Mouse (Mus musculus) fat pad, adult 2 months (tissue): ENCODE measurements around the gene 5730596B20Rik.

Experiments
- DNase-seq: peaks from one replicate; pipeline ENCODE4 v3.0.0-alpha.2; 2011; ENCODE audit warnings: low read depth, low spot score; ENCODE audit errors: extremely low read depth

The 5730596B20Rik gene

DNA sequence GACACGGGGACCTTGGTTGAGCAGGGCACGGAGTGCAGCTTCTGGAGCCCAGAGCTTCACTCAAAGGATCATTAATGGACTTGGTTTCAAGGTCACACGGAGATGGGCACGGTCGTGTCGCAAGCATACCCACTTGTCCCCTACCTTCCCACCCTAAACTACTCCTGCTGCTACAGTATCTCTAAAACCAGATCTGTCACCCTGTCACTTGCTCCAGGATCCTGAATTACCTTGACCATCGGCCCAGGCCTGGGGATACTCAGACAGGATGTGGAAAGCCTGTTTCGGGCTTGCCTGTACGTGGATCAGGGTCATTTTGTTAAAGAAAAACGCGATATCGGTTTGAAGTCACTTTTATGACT is 32.4 kb downstream of the 5730596B20Rik start:
- no peak for DNase-seq

DNA sequence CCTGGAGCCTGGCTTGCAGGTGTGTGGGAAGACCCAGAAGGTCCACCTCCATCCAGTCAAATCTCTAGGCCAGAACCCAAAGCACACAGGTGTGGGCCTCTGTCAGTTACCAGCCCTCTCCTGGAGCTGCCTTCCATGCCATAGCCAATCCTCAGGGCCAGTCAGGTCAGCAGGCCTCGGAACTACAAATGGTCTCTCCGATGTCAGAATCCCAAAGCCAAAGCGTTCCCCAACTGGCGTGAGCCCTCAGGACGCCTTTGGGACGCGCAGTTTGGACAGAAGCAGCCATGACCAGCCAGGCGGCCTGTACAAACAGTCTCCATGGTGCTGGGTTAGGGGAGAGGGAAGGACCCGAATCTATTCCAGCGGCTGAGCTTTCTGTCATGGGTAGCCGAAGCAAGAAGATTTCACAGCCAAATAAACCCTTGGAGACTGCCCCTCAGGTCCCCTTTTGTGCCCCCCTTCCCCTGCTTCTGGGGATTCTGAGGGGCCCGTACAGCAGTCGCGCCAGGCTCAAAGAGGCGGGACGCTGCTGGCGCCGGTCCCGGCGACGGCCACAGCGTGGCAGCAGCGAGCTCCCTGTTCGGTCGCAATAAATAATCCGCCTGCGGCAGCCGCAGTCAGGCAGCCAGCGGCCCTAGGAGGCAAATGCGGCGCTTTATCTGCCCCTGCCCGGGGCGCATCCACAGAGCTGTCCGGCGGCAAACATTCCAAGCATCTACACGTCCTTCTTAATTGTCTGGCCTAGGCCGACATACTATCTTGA is 34.1 kb downstream of the 5730596B20Rik start:
- DNase-seq: no peak

DNA sequence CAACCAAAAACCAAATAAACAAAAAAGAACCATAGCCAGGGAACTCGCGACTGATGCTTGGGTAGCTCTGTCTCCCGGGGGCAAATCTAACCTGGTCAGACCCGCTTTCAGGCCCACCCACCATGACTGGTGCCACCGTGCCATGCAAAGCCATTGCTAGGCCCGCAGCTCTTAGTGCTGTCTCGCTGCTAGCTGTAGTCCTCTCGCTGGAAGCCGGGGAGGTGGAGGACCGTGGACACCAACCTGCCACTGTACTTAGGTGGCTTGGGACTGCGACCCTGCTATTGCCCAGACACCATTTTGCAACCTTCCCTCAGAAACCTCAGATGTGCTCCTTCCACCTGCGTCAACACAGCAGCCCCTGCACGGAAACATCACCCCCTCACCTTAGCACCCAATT is 34.7 kb downstream of the 5730596B20Rik start:
- no peak for DNase-seq

DNA sequence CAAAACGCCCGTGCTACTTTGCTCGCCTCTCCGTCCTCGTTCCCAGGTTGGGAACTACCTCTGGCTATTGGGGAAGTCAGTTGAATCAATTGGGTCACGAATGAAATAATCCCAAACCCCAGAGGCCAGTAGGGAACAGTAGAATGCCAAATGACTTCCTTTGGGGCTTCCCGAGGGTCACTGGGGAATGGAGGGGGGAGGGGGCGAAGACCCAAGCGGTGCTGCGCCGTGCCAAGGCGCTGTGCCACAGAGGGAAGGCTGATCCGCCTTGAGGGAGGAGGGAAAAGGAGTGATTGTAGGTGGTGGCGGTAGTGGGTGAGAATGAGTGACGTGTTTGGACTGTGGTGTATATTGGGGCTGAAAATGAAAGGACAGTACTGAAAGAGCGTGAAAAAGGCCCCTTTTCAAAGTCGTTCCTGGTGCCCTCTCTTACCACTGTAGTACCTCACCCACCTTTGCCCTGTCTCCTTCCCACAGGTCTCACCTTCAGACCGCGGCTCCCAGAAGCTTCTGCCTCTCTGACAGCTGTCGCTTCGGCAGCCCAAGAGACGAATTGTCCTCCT is 35.3 kb downstream of the 5730596B20Rik start:
- no peak for DNase-seq

DNA sequence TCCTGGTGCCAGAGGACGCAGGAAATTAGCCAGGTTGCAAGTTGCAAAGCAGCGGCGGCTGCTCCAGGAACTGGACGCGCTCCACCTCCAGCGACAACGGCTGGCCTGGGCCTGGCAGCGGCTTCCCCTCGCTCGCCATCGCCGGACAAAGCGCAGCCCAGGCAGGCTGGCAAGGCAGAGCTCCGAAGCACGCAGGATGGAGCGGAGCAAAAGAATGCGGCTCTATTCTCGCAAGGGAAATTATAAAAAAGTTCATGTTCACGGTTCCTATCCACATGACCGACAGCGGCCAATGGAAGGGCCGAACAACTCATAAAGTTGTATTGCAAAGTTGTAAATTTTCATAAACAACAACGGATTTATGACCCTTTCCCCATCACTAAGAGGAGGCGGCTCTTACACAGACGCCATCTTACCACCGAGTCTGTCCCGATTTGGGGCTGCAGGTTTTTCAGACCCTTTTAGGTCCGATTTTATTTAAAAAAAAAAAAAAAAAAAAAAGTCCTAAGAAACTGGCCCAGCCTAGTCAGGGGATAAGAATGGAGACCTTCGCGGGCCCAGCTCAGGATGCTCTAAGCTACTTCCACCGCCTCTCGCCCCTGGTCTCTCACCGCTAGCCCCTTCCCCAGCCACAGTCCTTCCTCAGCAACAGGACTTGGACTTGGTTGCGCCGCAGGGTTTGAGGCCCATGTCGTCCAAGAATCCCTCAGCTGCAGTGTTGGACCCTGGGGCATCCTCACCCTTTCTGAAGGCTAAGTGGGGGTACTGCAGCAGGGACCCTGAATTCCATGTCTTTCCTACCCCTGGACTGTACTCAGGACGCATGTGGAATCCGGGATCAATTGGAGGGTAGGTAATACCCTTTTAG is 36.1 kb downstream of the 5730596B20Rik start, which contains the start of the genes Hoxa3 and Gm28308:
TSS of gene Hoxa3 (minus strand) at position 218 of the 868 bp plus-strand sequence.
TSS of gene Gm28308 (minus strand) at position 221 of the 868 bp plus-strand sequence.
- no peak for DNase-seq

DNA sequence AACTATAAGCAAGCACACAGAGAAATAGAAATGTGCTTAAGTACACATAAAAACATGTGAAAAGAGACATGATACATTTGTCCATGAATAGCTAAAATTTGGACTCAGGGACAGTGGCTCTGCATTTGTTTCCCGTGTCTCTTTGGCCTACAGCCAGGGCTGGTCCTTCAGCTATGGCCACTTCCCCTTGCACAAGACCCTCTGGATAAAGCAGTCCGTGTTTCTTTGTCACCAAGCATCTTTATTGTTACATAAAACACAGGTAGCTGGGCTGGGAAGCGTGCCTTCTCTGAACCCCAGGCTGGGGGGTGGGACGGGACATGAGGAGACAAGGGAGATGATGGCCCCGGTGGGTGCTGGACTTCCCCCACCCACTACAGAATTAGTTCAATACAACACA is 37.0 kb downstream of the 5730596B20Rik start:
- no peak for DNase-seq

DNA sequence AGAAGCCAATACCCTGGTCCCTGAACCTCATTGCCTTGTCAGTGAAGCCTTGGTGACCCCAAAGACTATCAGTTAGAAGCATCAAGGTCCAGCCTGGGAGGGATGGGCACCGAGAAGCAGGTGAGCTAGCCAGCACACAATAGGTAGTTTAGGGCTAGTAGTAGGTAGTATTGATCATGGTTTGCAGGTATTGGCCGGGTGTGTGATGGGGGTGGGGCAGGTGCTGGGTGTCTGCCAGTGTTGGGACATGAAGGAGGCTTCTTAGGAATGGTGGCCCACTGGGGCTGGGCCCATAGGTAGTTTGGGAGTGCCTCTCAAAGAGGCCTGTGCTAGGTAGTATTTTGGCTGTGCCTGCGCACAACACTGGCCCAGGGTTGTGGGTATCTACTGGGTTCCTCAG is 37.8 kb downstream of the 5730596B20Rik start:
- no peak for DNase-seq

DNA sequence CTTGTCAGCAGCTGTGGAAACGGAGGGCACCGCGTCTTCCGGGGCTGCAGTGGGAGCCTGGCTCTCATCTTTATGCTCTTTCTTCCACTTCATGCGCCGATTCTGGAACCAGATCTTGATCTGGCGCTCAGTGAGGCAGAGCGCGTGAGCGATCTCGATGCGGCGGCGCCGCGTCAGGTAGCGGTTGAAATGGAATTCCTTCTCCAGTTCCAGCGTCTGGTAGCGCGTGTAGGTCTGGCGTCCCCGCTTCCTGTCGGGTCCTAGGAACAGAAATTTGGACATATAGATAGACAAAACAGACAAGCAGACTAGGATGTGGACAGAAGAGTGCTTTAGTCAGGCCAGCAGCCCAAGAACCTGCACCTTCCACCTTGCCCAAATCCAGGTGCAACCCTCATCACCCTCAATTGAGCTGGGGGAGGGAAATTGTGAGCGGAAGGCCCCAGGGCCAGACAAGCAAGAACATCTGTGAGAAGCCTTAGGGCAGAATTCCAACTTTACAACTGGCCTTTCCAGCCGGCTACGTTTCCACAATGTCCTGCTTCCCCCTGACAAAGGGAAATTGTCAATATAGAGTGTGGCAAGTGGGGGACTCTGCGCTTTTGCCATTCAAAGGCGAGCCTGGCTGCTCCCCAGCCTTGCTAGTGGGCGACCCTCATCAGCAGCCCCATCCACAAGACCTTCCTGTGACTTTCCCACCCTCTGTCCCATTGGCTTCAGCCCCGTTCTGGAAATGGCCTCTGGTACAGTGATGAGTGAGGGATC is 38.7 kb downstream of the 5730596B20Rik start:
- DNase-seq: no peak

DNA sequence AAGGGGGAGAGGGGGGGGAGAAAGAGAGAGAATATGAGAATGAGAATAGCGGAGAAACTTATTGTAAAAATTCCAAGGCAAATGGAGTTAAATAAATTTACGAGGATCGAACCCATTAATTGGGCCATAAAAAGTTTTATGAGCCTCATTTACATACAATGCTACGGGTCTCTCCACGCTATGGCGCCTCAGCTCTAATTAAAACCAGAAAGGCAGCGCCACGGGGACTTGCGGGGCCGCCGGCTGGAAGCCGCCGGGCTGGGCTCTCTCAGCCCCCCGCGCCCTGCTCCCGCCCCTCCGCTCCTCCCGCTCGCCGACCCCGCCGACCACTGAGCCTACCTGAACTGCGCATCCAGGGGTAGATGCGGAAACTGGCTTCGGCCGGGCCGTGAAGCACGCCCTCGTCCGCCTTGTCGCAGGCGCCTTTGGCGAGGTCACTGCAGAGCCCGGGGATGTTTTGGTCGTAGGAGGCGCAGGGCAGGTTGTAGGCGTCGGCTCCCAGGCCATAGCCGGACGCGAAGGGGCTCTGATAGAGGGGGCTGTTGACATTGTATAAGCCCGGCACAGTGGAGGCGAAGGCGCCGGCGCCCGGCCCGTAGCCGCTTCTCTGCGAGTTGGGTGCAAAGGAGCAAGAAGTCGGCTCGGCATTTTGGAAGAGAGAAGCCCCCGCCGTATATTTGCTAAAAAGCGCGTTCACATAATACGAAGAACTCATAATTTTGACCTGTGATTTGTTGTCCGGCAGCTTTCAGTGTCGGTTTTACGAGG is 39.6 kb downstream of the 5730596B20Rik start:
- DNase-seq: no peak

DNA sequence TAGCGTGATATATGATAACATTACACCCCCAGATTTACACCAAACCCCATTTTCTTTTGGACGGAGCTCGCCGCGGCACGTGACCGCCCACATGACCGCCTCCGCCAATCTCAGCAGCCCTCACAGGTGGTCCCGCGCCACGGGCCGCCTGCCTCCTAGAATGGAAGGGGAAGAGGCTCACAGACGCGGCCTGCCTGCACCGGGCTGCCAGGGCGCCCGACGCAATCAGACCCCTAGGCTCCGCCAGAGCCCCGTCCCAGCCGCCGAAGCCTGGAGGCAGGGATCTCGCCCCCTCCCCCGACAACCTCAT is 40.1 kb downstream of the 5730596B20Rik start:
- DNase-seq: no peak

DNA sequence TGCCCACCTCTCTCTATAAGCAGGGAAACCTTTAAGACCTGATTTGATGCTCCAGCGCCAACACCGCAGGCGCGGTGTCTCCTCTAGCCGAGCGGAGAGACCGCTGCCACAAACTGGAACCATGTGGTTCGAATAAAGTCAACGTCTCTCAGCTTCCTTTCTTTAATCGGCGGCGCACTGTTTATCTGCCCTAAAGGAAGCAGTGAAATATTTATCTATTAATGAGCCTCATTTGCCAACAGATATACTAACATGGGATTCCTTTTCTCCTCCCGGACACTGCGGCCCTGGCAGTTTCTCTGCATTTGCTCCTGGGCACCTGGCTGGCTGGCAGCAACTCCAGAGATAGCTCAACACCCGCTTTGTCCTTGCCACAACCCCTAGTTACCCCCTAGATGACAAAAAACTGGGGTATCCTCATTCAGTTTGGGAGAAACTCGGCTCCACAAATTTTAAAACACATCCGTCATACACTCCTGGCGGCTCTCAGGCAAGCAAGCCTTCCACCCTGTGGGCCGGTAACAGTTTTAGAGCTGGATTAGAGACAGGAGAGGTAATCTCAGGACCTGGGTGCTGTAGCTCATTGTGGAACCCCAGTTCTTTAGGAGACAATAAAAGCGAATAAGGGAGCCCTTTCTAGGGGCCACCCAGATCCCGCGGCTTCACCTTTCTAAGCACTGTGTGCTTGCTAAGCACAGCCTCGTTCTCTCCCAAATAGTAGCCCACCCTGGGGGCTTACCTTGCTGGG is 40.8 kb downstream of the 5730596B20Rik start:
- DNase-seq: no peak

DNA sequence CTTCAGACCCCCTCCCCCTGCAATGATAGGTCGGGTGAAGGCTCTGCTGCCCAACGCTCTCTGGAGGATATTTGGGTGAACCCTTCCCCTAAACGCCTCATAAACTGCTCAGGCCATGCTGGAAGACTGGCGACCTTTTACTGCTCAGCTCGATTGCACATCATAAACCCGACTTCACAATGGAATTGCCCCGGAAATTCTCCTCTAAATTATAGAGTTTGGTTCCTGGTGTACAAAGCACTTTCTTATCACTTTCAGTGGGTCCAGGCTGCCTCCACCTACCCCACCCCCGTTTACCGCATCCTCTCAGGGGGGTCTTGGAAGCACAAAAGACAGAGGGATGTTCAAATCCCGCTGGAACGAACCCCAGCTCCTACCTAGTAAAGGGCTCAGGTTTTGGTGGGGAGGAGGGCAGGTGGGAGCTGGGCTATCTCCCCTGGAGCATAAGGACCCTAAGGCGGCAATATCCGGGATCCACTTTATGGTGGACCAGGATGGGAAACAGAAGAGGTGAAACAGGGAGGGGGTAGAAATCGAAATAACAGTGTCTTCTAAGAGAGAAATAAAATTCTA is 41.4 kb downstream of the 5730596B20Rik start:
- DNase-seq: no peak

DNA sequence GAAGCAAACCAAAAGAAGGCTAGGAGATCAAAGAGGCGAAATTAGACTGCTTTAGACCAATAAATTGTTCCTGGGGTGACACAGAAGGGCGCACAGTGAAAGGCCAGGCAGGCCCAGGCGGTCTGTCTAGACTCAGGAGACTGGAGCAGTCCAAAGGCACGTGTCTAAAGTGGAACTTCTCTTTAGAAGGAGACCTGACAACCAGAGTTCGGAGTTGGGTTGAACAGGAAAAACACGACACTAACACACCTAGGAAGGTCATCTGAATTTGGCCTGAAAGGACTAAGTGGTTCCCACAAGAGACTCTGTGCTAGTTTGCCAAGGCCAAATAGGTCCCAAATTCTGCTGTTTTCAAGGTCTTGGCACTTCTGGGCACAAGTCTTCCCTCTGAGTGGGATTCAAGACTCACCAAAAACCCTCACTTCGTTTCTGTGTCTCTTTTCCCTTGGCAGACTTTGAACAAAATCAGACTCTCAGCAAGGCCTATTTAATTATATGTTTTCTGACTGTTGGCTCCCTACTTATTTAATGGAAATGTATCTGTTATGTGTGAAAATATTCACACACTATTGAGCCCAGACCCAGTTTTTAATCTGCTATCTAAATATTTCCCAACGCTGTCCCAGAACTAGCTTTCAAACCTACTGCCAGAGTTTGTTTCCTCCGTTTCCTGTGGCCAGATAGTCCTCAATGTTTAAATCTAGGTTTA is 42.1 kb downstream of the 5730596B20Rik start:
- DNase-seq: no peak

DNA sequence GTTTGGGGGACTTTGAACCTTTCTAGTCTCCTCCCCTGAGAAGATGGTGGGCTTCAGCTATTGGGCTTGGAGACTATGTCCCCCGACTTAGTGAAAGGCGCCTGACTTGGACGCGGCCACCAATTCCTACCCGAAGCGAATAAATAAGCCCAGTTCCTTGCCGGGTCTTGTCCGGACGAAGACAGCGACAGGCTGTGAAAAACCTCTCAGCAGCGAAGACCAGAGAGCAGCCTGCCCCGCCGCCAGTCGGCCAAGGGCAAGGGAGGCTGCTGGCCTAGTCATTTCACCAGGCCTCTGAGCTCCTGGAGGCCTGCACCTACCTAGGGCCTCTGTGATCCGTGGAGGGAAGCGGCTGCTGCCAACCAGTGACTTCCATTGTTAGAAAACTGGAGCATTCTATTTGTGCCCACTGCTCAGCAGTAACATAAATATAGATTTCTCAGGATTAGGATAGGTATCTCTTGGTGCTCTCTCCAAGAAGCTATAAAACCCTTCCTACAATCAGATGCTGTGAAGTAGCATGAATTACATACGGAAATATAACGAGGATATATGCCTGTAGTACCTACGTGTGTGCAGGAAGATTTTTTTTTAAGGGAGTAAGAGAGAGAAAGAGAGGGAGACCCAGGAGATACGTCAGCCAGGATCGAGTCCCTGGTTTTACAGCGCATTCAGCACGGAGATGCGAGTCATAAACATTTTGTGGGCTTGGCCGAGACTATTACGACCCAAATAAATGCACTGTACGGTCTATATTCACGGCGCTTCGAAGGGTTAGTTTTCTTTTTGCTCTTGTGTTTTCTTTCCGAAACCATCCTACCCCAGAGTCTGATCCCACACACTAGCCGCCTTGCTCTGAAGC is 42.9 kb downstream of the 5730596B20Rik start:
- no peak for DNase-seq

DNA sequence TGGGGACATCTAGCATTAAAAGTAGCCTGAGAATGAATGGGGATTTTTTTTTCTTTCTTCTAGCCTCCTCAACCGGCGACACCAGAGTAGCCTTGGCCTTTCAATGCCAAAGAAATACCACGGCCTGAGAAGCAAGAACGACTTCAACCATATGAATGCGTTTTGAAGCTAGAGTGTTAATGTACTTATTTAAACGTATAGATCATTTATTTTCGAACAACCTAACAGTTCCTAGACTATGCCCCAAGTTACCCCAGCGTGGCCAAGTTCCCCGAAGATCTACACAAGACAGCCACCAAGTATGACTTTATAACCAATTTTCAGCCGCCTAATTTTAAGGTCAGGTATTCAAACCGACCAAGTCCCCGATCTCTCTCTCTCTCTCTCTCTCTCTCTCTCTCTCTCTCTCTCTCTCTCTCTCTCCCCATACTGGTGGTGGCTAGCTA is 43.6 kb downstream of the 5730596B20Rik start:
- no peak for DNase-seq

DNA sequence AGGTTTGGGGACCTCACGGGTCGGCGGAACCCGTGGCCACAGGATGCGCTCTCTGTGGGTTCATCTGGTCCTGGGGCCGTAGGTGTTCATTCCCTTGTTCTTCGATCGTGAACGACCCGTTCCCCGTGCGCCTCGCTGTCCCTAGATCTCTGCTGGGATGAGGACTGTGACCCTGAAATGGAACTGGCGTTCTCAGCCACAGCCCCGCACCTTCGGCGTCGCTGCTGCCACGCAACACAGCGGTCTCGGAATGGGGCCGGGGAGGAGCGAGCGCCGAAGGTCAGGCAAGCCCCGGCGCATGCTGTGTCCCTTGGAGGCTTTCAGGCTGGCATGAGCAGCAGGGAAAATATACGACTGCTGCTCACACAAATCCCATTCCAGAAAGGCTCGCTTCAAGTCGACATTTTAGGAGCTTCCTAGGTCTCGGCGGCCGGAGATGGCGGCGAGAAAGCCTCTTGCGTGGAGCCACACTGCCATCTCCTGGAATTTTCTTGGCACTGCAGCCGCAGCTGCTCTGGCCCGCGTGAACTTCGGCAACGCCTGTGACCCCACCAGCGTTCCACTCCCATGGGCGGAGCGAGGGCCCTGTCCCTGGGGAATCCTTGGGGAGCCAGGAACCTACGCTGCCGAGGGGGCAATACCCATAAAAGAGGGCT is 44.2 kb downstream of the 5730596B20Rik start, which contains the start of gene Hoxa7:
TSS of gene Hoxa7 (minus strand) at position 518 of the 656 bp plus-strand sequence.
- DNase-seq: no peak
